Mouse (Mus musculus): ENCODE measurements around the gene Sema6c. TPM values are rescaled to one million over a fixed set of nuclear protein-coding genes. Genes with fewer than 3 reads are reported as not detected.
"Not testable (repeated sequence)": the region's sequence is repeated elsewhere in the genome, so short reads cannot be mapped to it uniquely, and the experiment has no call there.

Gene Sema6c
- 10 to 100 TPM; 48.6 to 52.6 TPM for total RNA-seq (2021)
- long read RNA-seq, experiment 1, partial matches to known transcripts = 3 of 43 reads
- long read RNA-seq, experiment 1, other reads (novel, unspliced or antisense) = 37 of 43 reads
- long read RNA-seq, experiment 2, full-length matches to known transcripts = 5 of 34 reads
- long read RNA-seq, experiment 2, partial matches to known transcripts = 11 of 34 reads
- long read RNA-seq, experiment 2, other reads (novel, unspliced or antisense) = 18 of 34 reads

- peak; percentile 83 to 93 for DNase-seq (ENCODE audit: low spot score in 2 of 2)
Measured at GRCm38 (mm10) chr3:95159987-95160963, at the start of gene Sema6c. Gene Sema6c (plus strand): TSS chr3:95160457.

- DNase-seq (ENCODE audit: low spot score in 2 of 2) = peak; percentile 89 to 93
Measured at GRCm38 (mm10) chr3:95110911-95111726, 49.1 kb upstream of the Sema6c start, which contains the start of gene Vps72. Gene Vps72 (plus strand): TSS chr3:95111022.

- no peak for DNase-seq (ENCODE audit: low spot score in 2 of 2)
Measured at GRCm38 (mm10) chr3:95112760-95113159, 47.5 kb upstream of the Sema6c start.

GRCm38 (mm10) chr3:95117751-95118150 is 42.5 kb upstream of the Sema6c start:
- DNase-seq (ENCODE audit: low spot score in 2 of 2) = no peak

GRCm38 (mm10) chr3:95121580-95121979 is 38.7 kb upstream of the Sema6c start:
- DNase-seq (ENCODE audit: low spot score in 2 of 2) = no peak

GRCm38 (mm10) chr3:95124246-95124645 is 36.0 kb upstream of the Sema6c start, which contains the start of gene Tmod4:
Gene Tmod4 (plus strand): TSS chr3:95124476.
- DNase-seq (ENCODE audit: low spot score in 2 of 2) = no peak

GRCm38 (mm10) chr3:95124972-95125371 is 35.3 kb upstream of the Sema6c start:
- DNase-seq (ENCODE audit: low spot score in 2 of 2) = no peak

- DNase-seq (ENCODE audit: low spot score in 2 of 2) = no peak
Measured at GRCm38 (mm10) chr3:95129226-95129651, 31.0 kb upstream of the Sema6c start.

- no peak for DNase-seq (ENCODE audit: low spot score in 2 of 2)
Measured at GRCm38 (mm10) chr3:95130081-95130480, 30.2 kb upstream of the Sema6c start.

- DNase-seq (ENCODE audit: low spot score in 2 of 2) = not testable (repeated sequence)
Measured at GRCm38 (mm10) chr3:95132389-95132788, 27.9 kb upstream of the Sema6c start.

GRCm38 (mm10) chr3:95133176-95133575 is 27.1 kb upstream of the Sema6c start:
- no peak for DNase-seq (ENCODE audit: low spot score in 2 of 2)

- peak; percentile 81 to 95 for DNase-seq (ENCODE audit: low spot score in 2 of 2)
Measured at GRCm38 (mm10) chr3:95133680-95134101, 26.6 kb upstream of the Sema6c start, which contains the start of the genes Scnm1 and Lysmd1. Gene Scnm1 (minus strand): TSS chr3:95134011. Gene Lysmd1 (plus strand): TSS chr3:95134088.

GRCm38 (mm10) chr3:95134133-95134532 is 26.1 kb upstream of the Sema6c start:
- not testable (repeated sequence) for DNase-seq (ENCODE audit: low spot score in 2 of 2)

- DNase-seq (ENCODE audit: low spot score in 2 of 2) = peak in 1 of 2 experiments; percentile 59
Measured at GRCm38 (mm10) chr3:95135023-95135422, 25.2 kb upstream of the Sema6c start.

- DNase-seq (ENCODE audit: low spot score in 2 of 2) = no peak
Measured at GRCm38 (mm10) chr3:95135433-95136052, 24.7 kb upstream of the Sema6c start.

GRCm38 (mm10) chr3:95136336-95136735 is 23.9 kb upstream of the Sema6c start:
- no peak for DNase-seq (ENCODE audit: low spot score in 2 of 2)

GRCm38 (mm10) chr3:95139586-95140288 is 20.5 kb upstream of the Sema6c start:
- no peak for DNase-seq (ENCODE audit: low spot score in 2 of 2)

GRCm38 (mm10) chr3:95140289-95140595 is 20.0 kb upstream of the Sema6c start:
- DNase-seq (ENCODE audit: low spot score in 2 of 2) = no peak

GRCm38 (mm10) chr3:95140795-95141194 is 19.5 kb upstream of the Sema6c start:
- no peak for DNase-seq (ENCODE audit: low spot score in 2 of 2)

- no peak for DNase-seq (ENCODE audit: low spot score in 2 of 2)
Measured at GRCm38 (mm10) chr3:95141474-95141873, 18.8 kb upstream of the Sema6c start.

Data from layer of hippocampus, postnatal 14 days (tissue).